Mouse (Mus musculus) heart, adult 2 months (tissue): ENCODE data around the gene Gmnc.

Experiments
- CTCF ChIP-seq: fragments of 200-600 bp; IDR thresholded peaks from 2 replicates; pipeline ENCODE4 v1.8.1; 2022; ENCODE audit warnings: antibody characterized with exemption, mild to moderate bottlenecking, moderate library complexity
- EP300 ChIP-seq: fragments of 200-500 bp; IDR thresholded peaks from 2 replicates; pipeline ENCODE4 v1.6.1; 2011; ENCODE audit warnings: low read depth, low read length, control low read depth; ENCODE audit not compliant: insufficient read depth
- POLR2A ChIP-seq: fragments of 200-500 bp; IDR thresholded peaks from 2 replicates; pipeline ENCODE4 v1.6.1; 2011; ENCODE audit warnings: mild to moderate bottlenecking, low read depth, low read length, control low read depth; ENCODE audit not compliant: insufficient read depth

GRCm38 (mm10) chr16:27017309-27017708, 25.9 kb upstream of the Gmnc start:
- TF ChIP-seq POLR2A (no peak), CTCF (no peak), EP300 (no peak)
